Mouse (Mus musculus): ENCODE measurements at regions not wholly inside any gene's neighbourhood (a gene's known extent, or its start where the extent isn't known, plus 50 kb on each side); places are given as distances from the start of the nearest gene placed in this dataset.

GRCm38 (mm10) chr4:153321085-153321484, 161.5 kb downstream of the Ajap1 start:
- ATAC-seq (replicated peaks; ENCODE audit: insufficient number of reproducible peaks, low FRiP score, low TSS enrichment, poor library complexity, severe bottlenecking) = no peak

- no peak for ATAC-seq (replicated peaks; ENCODE audit: insufficient number of reproducible peaks, low FRiP score, low TSS enrichment, poor library complexity, severe bottlenecking)
These were observed 162.0 kb downstream of the Ajap1 start for GRCm38 (mm10) chr4:153320602-153321001.

GRCm38 (mm10) chr4:153316964-153317724, 165.5 kb downstream of the Ajap1 start:
- ATAC-seq (replicated peaks; ENCODE audit: insufficient number of reproducible peaks, low FRiP score, low TSS enrichment, poor library complexity, severe bottlenecking) = no peak

GRCm38 (mm10) chr4:153316519-153316918, 166.1 kb downstream of the Ajap1 start:
- ATAC-seq (replicated peaks; ENCODE audit: insufficient number of reproducible peaks, low FRiP score, low TSS enrichment, poor library complexity, severe bottlenecking) = no peak

- no peak for ATAC-seq (replicated peaks; ENCODE audit: insufficient number of reproducible peaks, low FRiP score, low TSS enrichment, poor library complexity, severe bottlenecking)
These were observed 168.7 kb downstream of the Ajap1 start for GRCm38 (mm10) chr4:153313961-153314360.

- no peak for ATAC-seq (replicated peaks; ENCODE audit: insufficient number of reproducible peaks, low FRiP score, low TSS enrichment, poor library complexity, severe bottlenecking)
These were observed 171.0 kb downstream of the Ajap1 start for GRCm38 (mm10) chr4:153311574-153311973.

- ATAC-seq (replicated peaks; ENCODE audit: insufficient number of reproducible peaks, low FRiP score, low TSS enrichment, poor library complexity, severe bottlenecking) = no peak
These were observed 172.0 kb downstream of the Ajap1 start for GRCm38 (mm10) chr4:153310641-153311040.

- ATAC-seq (replicated peaks; ENCODE audit: insufficient number of reproducible peaks, low FRiP score, low TSS enrichment, poor library complexity, severe bottlenecking) = no peak
These were observed 179.1 kb downstream of the Ajap1 start for GRCm38 (mm10) chr4:153303521-153303920.

GRCm38 (mm10) chr4:153302855-153303254, 179.8 kb downstream of the Ajap1 start:
- ATAC-seq (replicated peaks; ENCODE audit: insufficient number of reproducible peaks, low FRiP score, low TSS enrichment, poor library complexity, severe bottlenecking) = no peak

- no peak for ATAC-seq (replicated peaks; ENCODE audit: insufficient number of reproducible peaks, low FRiP score, low TSS enrichment, poor library complexity, severe bottlenecking)
These were observed 184.3 kb downstream of the Ajap1 start for GRCm38 (mm10) chr4:153298277-153298676.

- no peak for ATAC-seq (replicated peaks; ENCODE audit: insufficient number of reproducible peaks, low FRiP score, low TSS enrichment, poor library complexity, severe bottlenecking)
These were observed 187.8 kb downstream of the Ajap1 start for GRCm38 (mm10) chr4:153294828-153295227.

GRCm38 (mm10) chr4:153293137-153293536, 189.5 kb downstream of the Ajap1 start:
- no peak for ATAC-seq (replicated peaks; ENCODE audit: insufficient number of reproducible peaks, low FRiP score, low TSS enrichment, poor library complexity, severe bottlenecking)

GRCm38 (mm10) chr4:153288362-153288761, 194.2 kb downstream of the Ajap1 start:
- no peak for ATAC-seq (replicated peaks; ENCODE audit: insufficient number of reproducible peaks, low FRiP score, low TSS enrichment, poor library complexity, severe bottlenecking)

- no peak for ATAC-seq (replicated peaks; ENCODE audit: insufficient number of reproducible peaks, low FRiP score, low TSS enrichment, poor library complexity, severe bottlenecking)
These were observed 198.4 kb downstream of the Ajap1 start for GRCm38 (mm10) chr4:153284209-153284608.

GRCm38 (mm10) chr4:153276571-153276970, 206.0 kb downstream of the Ajap1 start:
- ATAC-seq (replicated peaks; ENCODE audit: insufficient number of reproducible peaks, low FRiP score, low TSS enrichment, poor library complexity, severe bottlenecking) = no peak

GRCm38 (mm10) chr4:153271376-153271775, 211.2 kb downstream of the Ajap1 start:
- ATAC-seq (replicated peaks; ENCODE audit: insufficient number of reproducible peaks, low FRiP score, low TSS enrichment, poor library complexity, severe bottlenecking) = no peak

- ATAC-seq (replicated peaks; ENCODE audit: insufficient number of reproducible peaks, low FRiP score, low TSS enrichment, poor library complexity, severe bottlenecking) = no peak
These were observed 219.3 kb downstream of the Ajap1 start for GRCm38 (mm10) chr4:153263216-153263805.

- ATAC-seq (replicated peaks; ENCODE audit: insufficient number of reproducible peaks, low FRiP score, low TSS enrichment, poor library complexity, severe bottlenecking) = no peak
These were observed 221.6 kb downstream of the Ajap1 start for GRCm38 (mm10) chr4:153260941-153261557.

- no peak for ATAC-seq (replicated peaks; ENCODE audit: insufficient number of reproducible peaks, low FRiP score, low TSS enrichment, poor library complexity, severe bottlenecking)
These were observed 230.7 kb downstream of the Ajap1 start for GRCm38 (mm10) chr4:153251943-153252342.

GRCm38 (mm10) chr4:153251311-153251710, 231.3 kb downstream of the Ajap1 start:
- ATAC-seq (replicated peaks; ENCODE audit: insufficient number of reproducible peaks, low FRiP score, low TSS enrichment, poor library complexity, severe bottlenecking) = no peak

Measured in monocyte, adult 5-6 weeks (primary cell).